Mouse (Mus musculus) hindbrain, embryonic 15.5 days (tissue): ENCODE measurements around the gene Tnfrsf1b. TPM values are rescaled to one million over a fixed set of nuclear protein-coding genes. Genes with fewer than 3 reads are reported as not detected.

ENCODE experiments used
- ATAC-seq: fragments of 200-750 bp; cut with Nextera tagmentation; 2 replicates; pipeline ENCODE4 v1.8.0; 2017; ENCODE audit warnings: low read depth, moderate number of reproducible peaks, moderate TSS enrichment; ENCODE audit not compliant: low FRiP score
- H3K27ac ChIP-seq: fragments of 300-500 bp; sonication (generic); replicated peaks from 2 replicates; pipeline ENCODE4 v1.5.1; 2015; ENCODE audit warnings: mild to moderate bottlenecking, inconsistent platforms
- H3K27me3 ChIP-seq: fragments of 300-500 bp; sonication (generic); 2 replicates; pipeline ENCODE4 v1.6.1; 2015; ENCODE audit warnings: control low read depth, inconsistent platforms
- H3K36me3 ChIP-seq: fragments of 300-500 bp; sonication (generic); 2 replicates; pipeline ENCODE4 v1.6.1; 2015; ENCODE audit warnings: control low read depth, inconsistent platforms
- H3K4me1 ChIP-seq: fragments of 300-500 bp; sonication (generic); replicated peaks from 2 replicates; pipeline ENCODE4 v1.6.1; 2015; ENCODE audit warnings: control low read depth, inconsistent platforms
- H3K4me2 ChIP-seq: fragments of 300-500 bp; sonication (generic); 2 replicates; pipeline ENCODE4 v1.6.1; 2015; ENCODE audit warnings: moderate library complexity, mild to moderate bottlenecking, inconsistent platforms
- H3K4me3 ChIP-seq: fragments of 300-500 bp; sonication (generic); 2 replicates; pipeline ENCODE4 v1.5.1; 2015; ENCODE audit warnings: mild to moderate bottlenecking, inconsistent platforms
- H3K9ac ChIP-seq: fragments of 300-500 bp; sonication (generic); 2 replicates; pipeline ENCODE4 v1.6.1; 2015; ENCODE audit warnings: inconsistent platforms
- H3K9me3 ChIP-seq: fragments of 300-500 bp; sonication (generic); 2 replicates; pipeline ENCODE4 v1.6.1; 2016; ENCODE audit warnings: control low read depth, inconsistent platforms
- WGBS: fragments of 180-500 bp; shearing (Covaris S2); methylation state at CpG from one replicate; pipeline ENCODE4 v1.1.7; 2015; 5-methylcytosine and 5-hydroxymethylcytosine counted together
- polyA plus RNA-seq: library from polyadenylated mRNA; unstranded; fragments of >200 nt; fragmentation: Nextera tagmentation; extraction: Ambion mirVana; gene quantifications from 2 replicates; pipeline ENCODE4 v1.2.1, GENCODE M21; 2015

Gene Tnfrsf1b
- polyA plus RNA-seq: 3.8 and 5.1 TPM in 2 replicates

GRCm38 (mm10) chr4:145246173-145247011, at the start of gene Tnfrsf1b:
TSS of gene Tnfrsf1b (minus strand) at chr4:145246870.
- H3K9me3 ChIP-seq: no peaks in the 10 kb centered on the region
- H3K4me2 ChIP-seq: peak within 1 kb of the TSS; percentile 77
- H3K36me3 ChIP-seq: no peaks in the 10 kb centered on the region
- peaks cover 10% of the 10 kb centered on the region for H3K4me1 ChIP-seq
- H3K9ac ChIP-seq: peak within 1 kb of the TSS; percentile 49
- H3K4me3 ChIP-seq: peak within 1 kb of the TSS; percentile 42
- peak; percentile 82 for ATAC-seq
- under 1% methylated on average over 47 of the region's 47 CpGs for WGBS
- H3K27me3 ChIP-seq: peaks cover 16% of the 10 kb centered on the region
- no peak within 1 kb of the TSS for H3K27ac ChIP-seq

GRCm38 (mm10) chr4:145295589-145296300, 49.1 kb upstream of the Tnfrsf1b start:
- no peak overlapping the region for H3K4me2 ChIP-seq
- H3K4me3 ChIP-seq: no peak overlapping the region
- H3K27ac ChIP-seq: no peak overlapping the region
- H3K9me3 ChIP-seq: no peaks in the 10 kb centered on the region
- no peaks in the 10 kb centered on the region for H3K27me3 ChIP-seq
- H3K36me3 ChIP-seq: no peaks in the 10 kb centered on the region
- H3K9ac ChIP-seq: no peak overlapping the region
- ATAC-seq: peak; percentile 66
- no peaks in the 10 kb centered on the region for H3K4me1 ChIP-seq
- 48% methylated on average over 5 of the region's 5 CpGs for WGBS

- H3K4me3 ChIP-seq: no peak overlapping the region
- no peaks in the 10 kb centered on the region for H3K27me3 ChIP-seq
- no peak overlapping the region for H3K27ac ChIP-seq
- no peak overlapping the region for H3K4me2 ChIP-seq
- H3K36me3 ChIP-seq: no peaks in the 10 kb centered on the region
- no peaks in the 10 kb centered on the region for H3K9me3 ChIP-seq
- no peaks in the 10 kb centered on the region for H3K4me1 ChIP-seq
- 88% methylated on average over 5 of the region's 5 CpGs for WGBS
- ATAC-seq: no peak
- no peak overlapping the region for H3K9ac ChIP-seq
Measured at GRCm38 (mm10) chr4:145294588-145294987, 47.9 kb upstream of the Tnfrsf1b start.

GRCm38 (mm10) chr4:145286369-145287120, 39.9 kb upstream of the Tnfrsf1b start:
- ATAC-seq: peak; percentile 80
- Histone ChIP-seq H3K9me3 (no peaks in the 10 kb centered on the region), H3K4me3 (no peak overlapping the region), H3K9ac (no peak overlapping the region), H3K27ac (no peak overlapping the region), H3K36me3 (no peaks in the 10 kb centered on the region), H3K4me1 (no peaks in the 10 kb centered on the region), H3K4me2 (no peak overlapping the region), H3K27me3 (no peaks in the 10 kb centered on the region)
- WGBS: 52% methylated on average over 4 of the region's 4 CpGs

- H3K9ac ChIP-seq: no peak overlapping the region
- no peaks in the 10 kb centered on the region for H3K4me1 ChIP-seq
- H3K27me3 ChIP-seq: no peaks in the 10 kb centered on the region
- no peak overlapping the region for H3K4me3 ChIP-seq
- WGBS: 97% methylated on average over 4 of the region's 4 CpGs
- no peak for ATAC-seq
- no peak overlapping the region for H3K27ac ChIP-seq
- no peaks in the 10 kb centered on the region for H3K9me3 ChIP-seq
- no peak overlapping the region for H3K4me2 ChIP-seq
- H3K36me3 ChIP-seq: no peaks in the 10 kb centered on the region
Measured at GRCm38 (mm10) chr4:145284675-145285074, 38.0 kb upstream of the Tnfrsf1b start.

GRCm38 (mm10) chr4:145283441-145283840, 36.8 kb upstream of the Tnfrsf1b start:
- Histone ChIP-seq H3K4me1 (no peaks in the 10 kb centered on the region), H3K27me3 (no peaks in the 10 kb centered on the region), H3K27ac (no peak overlapping the region), H3K9me3 (no peaks in the 10 kb centered on the region), H3K36me3 (no peaks in the 10 kb centered on the region), H3K9ac (no peak overlapping the region), H3K4me2 (no peak overlapping the region), H3K4me3 (no peak overlapping the region)
- ATAC-seq: no peak
- WGBS: 73% methylated on average over 6 of the region's 6 CpGs

- H3K4me2 ChIP-seq: no peak overlapping the region
- H3K27me3 ChIP-seq: no peaks in the 10 kb centered on the region
- H3K36me3 ChIP-seq: no peaks in the 10 kb centered on the region
- no peak overlapping the region for H3K27ac ChIP-seq
- no peaks in the 10 kb centered on the region for H3K9me3 ChIP-seq
- 82% methylated on average over 6 of the region's 6 CpGs for WGBS
- no peak overlapping the region for H3K4me3 ChIP-seq
- no peaks in the 10 kb centered on the region for H3K4me1 ChIP-seq
- no peak overlapping the region for H3K9ac ChIP-seq
- ATAC-seq: no peak
Measured at GRCm38 (mm10) chr4:145280966-145281365, 34.3 kb upstream of the Tnfrsf1b start.

GRCm38 (mm10) chr4:145278724-145279370, 32.2 kb upstream of the Tnfrsf1b start:
- WGBS: 70% methylated on average over 3 of the region's 3 CpGs
- ATAC-seq: no peak

GRCm38 (mm10) chr4:145278231-145278630, 31.6 kb upstream of the Tnfrsf1b start:
- no peak for ATAC-seq
- Histone ChIP-seq H3K27ac (no peak overlapping the region), H3K4me3 (no peak overlapping the region), H3K27me3 (no peaks in the 10 kb centered on the region), H3K4me1 (no peaks in the 10 kb centered on the region), H3K36me3 (no peaks in the 10 kb centered on the region), H3K9ac (no peak overlapping the region), H3K4me2 (no peak overlapping the region), H3K9me3 (no peaks in the 10 kb centered on the region)
- whole genome bisulfite sequencing: 91% methylated on average over 2 of the region's 2 CpGs

More at GRCm38 (mm10) chr4:145278724-145279370, 32.2 kb upstream of the Tnfrsf1b start:
- no peaks in the 10 kb centered on the region for H3K4me1 ChIP-seq
- no peak overlapping the region for H3K4me2 ChIP-seq
- H3K27ac ChIP-seq: no peak overlapping the region
- H3K4me3 ChIP-seq: no peak overlapping the region
- no peaks in the 10 kb centered on the region for H3K36me3 ChIP-seq
- no peaks in the 10 kb centered on the region for H3K9me3 ChIP-seq
- H3K9ac ChIP-seq: no peak overlapping the region
- no peaks in the 10 kb centered on the region for H3K27me3 ChIP-seq

- ATAC-seq: no peak
- Histone ChIP-seq H3K36me3 (no peaks in the 10 kb centered on the region), H3K4me2 (no peak overlapping the region), H3K4me3 (no peak overlapping the region), H3K4me1 (no peaks in the 10 kb centered on the region), H3K27me3 (no peaks in the 10 kb centered on the region), H3K9ac (no peak overlapping the region), H3K27ac (no peak overlapping the region), H3K9me3 (no peaks in the 10 kb centered on the region)
- 86% methylated on average over 6 of the region's 6 CpGs for WGBS
Measured at GRCm38 (mm10) chr4:145276368-145277249, 29.9 kb upstream of the Tnfrsf1b start.

- H3K36me3 ChIP-seq: no peaks in the 10 kb centered on the region
Measured at GRCm38 (mm10) chr4:145274887-145275286, 28.2 kb upstream of the Tnfrsf1b start.

More at GRCm38 (mm10) chr4:145274887-145275286, 28.2 kb upstream of the Tnfrsf1b start:
- no peak overlapping the region for H3K27ac ChIP-seq
- no peak overlapping the region for H3K4me3 ChIP-seq
- no peak overlapping the region for H3K4me2 ChIP-seq
- H3K9ac ChIP-seq: no peak overlapping the region
- no peaks in the 10 kb centered on the region for H3K9me3 ChIP-seq
- H3K4me1 ChIP-seq: no peaks in the 10 kb centered on the region
- WGBS: 93% methylated on average over 5 of the region's 5 CpGs
- no peak for ATAC-seq
- H3K27me3 ChIP-seq: no peaks in the 10 kb centered on the region
